Mouse (Mus musculus) CH12.LX (cell line): ENCODE data around the gene Dnase2a. TPM values are rescaled to one million over a fixed set of nuclear protein-coding genes. Genes with fewer than 3 reads are reported as not detected.

Experiments
- DNase-seq: peaks from one replicate; pipeline ENCODE4 v3.0.0-alpha.2; 2013; ENCODE audit errors: extremely low read depth
- H3K27ac ChIP-seq: 2 replicates; pipeline ENCODE4 v1.5.1; 2012; ENCODE audit warnings: low read depth, mild to moderate bottlenecking, control low read depth, moderate library complexity; ENCODE audit not compliant: insufficient read depth
- H3K27me3 ChIP-seq: replicated peaks from 2 replicates; pipeline ENCODE3; 2012; ENCODE audit warnings: inconsistent platforms
- H3K36me3 ChIP-seq, 2 experiments: replicated peaks in 1 of 2; 2 replicates each; pipeline versions ENCODE3 to v1.6.1; 2012; ENCODE audit warnings: inconsistent platforms in 1 of 2, low read length in 1 of 2, mild to moderate bottlenecking in 1 of 2, mixed read lengths in 1 of 2, moderate library complexity in 1 of 2; ENCODE audit not compliant: control insufficient read depth in 1 of 2, insufficient read depth in 1 of 2
- H3K4me1 ChIP-seq, 2 experiments: 2 replicates each; pipeline ENCODE4 v1.6.1; 2012; ENCODE audit warnings: inconsistent platforms in 1 of 2, moderate library complexity in 1 of 2; ENCODE audit not compliant: insufficient read depth in 2 of 2, control insufficient read depth in 1 of 2
- H3K4me2 ChIP-seq: 2 replicates; pipeline ENCODE4 v1.6.1; 2012; ENCODE audit warnings: low read depth, mild to moderate bottlenecking, control low read depth; ENCODE audit not compliant: poor library complexity, insufficient read depth, severe bottlenecking
- H3K4me3 ChIP-seq, 3 experiments: fragments of 150-350 bp in 1 of 3; sonication (generic) in 1 of 3; replicated peaks in 1 of 3; 2 replicates each; pipeline versions ENCODE3 to v1.5.1; 2011 to 2012; ENCODE audit warnings: low read depth in 2 of 3, low read length in 2 of 3, mild to moderate bottlenecking in 2 of 3, moderate library complexity in 2 of 3, control low read depth in 1 of 3, improper control_type of control experiment in 1 of 3, inconsistent platforms in 1 of 3, mixed read lengths in 1 of 3; ENCODE audit not compliant: poor library complexity in 1 of 3
- H3K79me2 ChIP-seq: replicated peaks from 2 replicates; pipeline ENCODE4 v1.6.1; 2012; ENCODE audit warnings: mild to moderate bottlenecking, moderate library complexity; ENCODE audit not compliant: control insufficient read depth, poor library complexity, insufficient read depth, severe bottlenecking; ENCODE audit errors: extremely low read depth
- H3K9ac ChIP-seq: 2 replicates; pipeline ENCODE4 v1.6.1; 2012; ENCODE audit warnings: low read depth, mild to moderate bottlenecking, control low read depth, moderate library complexity; ENCODE audit not compliant: insufficient read depth
- H3K9me3 ChIP-seq: replicated peaks from 2 replicates; pipeline ENCODE3; 2012; ENCODE audit warnings: low read length, inconsistent platforms, mixed read lengths
- CHD1 ChIP-seq: IDR thresholded peaks from 2 replicates; pipeline ENCODE4 v1.6.1; 2012; ENCODE audit warnings: low read depth, low read length, improper control_type of control experiment, inconsistent platforms
- CTCF ChIP-seq, 2 experiments: IDR thresholded peaks in 1 of 2; conservative IDR thresholded peaks in 1 of 2; 2 replicates each; pipeline ENCODE4 v1.5.1; 2011 to 2012; ENCODE audit warnings: low read depth in 2 of 2, low read length in 2 of 2, improper control_type of control experiment in 1 of 2, inconsistent platforms in 1 of 2, mild to moderate bottlenecking in 1 of 2, moderate library complexity in 1 of 2
- E2F4 ChIP-seq: IDR thresholded peaks from 2 replicates; pipeline ENCODE4 v1.6.1; 2011; ENCODE audit warnings: low read depth, low read length, improper control_type of control experiment; ENCODE audit not compliant: insufficient replicate concordance
- ETS1 ChIP-seq: conservative IDR thresholded peaks from 2 replicates; pipeline ENCODE4 v1.6.1; 2012; ENCODE audit warnings: low read depth, mild to moderate bottlenecking, inconsistent platforms, low read length, improper control_type of control experiment, moderate library complexity
- HCFC1 ChIP-seq: IDR thresholded peaks from 2 replicates; pipeline ENCODE4 v1.6.1; 2012; ENCODE audit warnings: low read depth, mild to moderate bottlenecking, inconsistent platforms, low read length, improper control_type of control experiment
- IRF4 ChIP-seq: IDR thresholded peaks from 2 replicates; pipeline ENCODE4 v1.6.1; 2014; ENCODE audit warnings: low read depth, mild to moderate bottlenecking, inconsistent platforms, low read length, improper control_type of control experiment
- JUND ChIP-seq: conservative IDR thresholded peaks from 2 replicates; pipeline ENCODE4 v1.6.1; 2011; ENCODE audit warnings: low read depth, low read length, improper control_type of control experiment
- KAT2A ChIP-seq: IDR thresholded peaks from 2 replicates; pipeline ENCODE4 v1.6.1; 2012; ENCODE audit warnings: low read length, improper control_type of control experiment, inconsistent platforms; ENCODE audit not compliant: insufficient replicate concordance
- MAFK ChIP-seq: IDR thresholded peaks from 2 replicates; pipeline ENCODE4 v1.6.1; 2011; ENCODE audit warnings: low read length, improper control_type of control experiment; ENCODE audit not compliant: insufficient replicate concordance
- MAX ChIP-seq: IDR thresholded peaks from 2 replicates; pipeline ENCODE4 v1.6.1; 2011; ENCODE audit warnings: low read length, improper control_type of control experiment
- MXI1 ChIP-seq: IDR thresholded peaks from 2 replicates; pipeline ENCODE4 v1.6.1; 2011; ENCODE audit warnings: mild to moderate bottlenecking, low read depth, low read length, improper control_type of control experiment
- NELFE ChIP-seq: IDR thresholded peaks from 2 replicates; pipeline ENCODE4 v1.6.1; 2011; ENCODE audit warnings: low read depth, low read length, improper control_type of control experiment
- POLR2A ChIP-seq: IDR thresholded peaks from 2 replicates; pipeline ENCODE4 v1.6.1; 2011; ENCODE audit warnings: low read depth, mild to moderate bottlenecking, improper control_type of control experiment, low read length
- POLR2AphosphoS2 ChIP-seq: IDR thresholded peaks from 2 replicates; pipeline ENCODE4 v1.6.1; 2011; ENCODE audit warnings: low read depth, low read length, improper control_type of control experiment
- SMC3 ChIP-seq: IDR thresholded peaks from 2 replicates; pipeline ENCODE4 v1.6.1; 2011; ENCODE audit warnings: low read depth, low read length, improper control_type of control experiment
- TCF12 ChIP-seq: IDR thresholded peaks from 2 replicates; pipeline ENCODE4 v1.6.1; 2014; ENCODE audit warnings: low read depth, mild to moderate bottlenecking, inconsistent platforms, low read length, improper control_type of control experiment
- UBTF ChIP-seq: IDR thresholded peaks from 2 replicates; pipeline ENCODE4 v1.6.1; 2012; ENCODE audit warnings: low read depth, mild to moderate bottlenecking, inconsistent platforms, low read length, improper control_type of control experiment, moderate library complexity
- USF1 ChIP-seq: IDR thresholded peaks from 2 replicates; pipeline ENCODE4 v1.6.1; 2014; ENCODE audit warnings: low read depth, mild to moderate bottlenecking, inconsistent platforms, low read length, improper control_type of control experiment
- USF2 ChIP-seq: conservative IDR thresholded peaks from 2 replicates; pipeline ENCODE4 v1.6.1; 2011; ENCODE audit warnings: low read depth, low read length, improper control_type of control experiment
- ZKSCAN1 ChIP-seq: IDR thresholded peaks from 2 replicates; pipeline ENCODE4 v1.6.1; 2012; ENCODE audit warnings: low read depth, inconsistent platforms, low read length, improper control_type of control experiment, borderline replicate concordance
- ZMIZ1 ChIP-seq: IDR thresholded peaks from 2 replicates; pipeline ENCODE4 v1.6.1; 2012; ENCODE audit warnings: low read depth, mild to moderate bottlenecking, inconsistent platforms, low read length, improper control_type of control experiment
- ZNF384 ChIP-seq: IDR thresholded peaks from 2 replicates; pipeline ENCODE4 v1.6.1; 2012; ENCODE audit warnings: low read depth, low read length, improper control_type of control experiment, inconsistent platforms
- dilution Hi-C: fragments of 300-500 bp; cut with MboI; formaldehyde crosslinking; loops from 2 replicates; pipeline ENCODE4 v1.14.3; 2020; ENCODE audit warnings: low sequenced_read_pairs; ENCODE audit not compliant: extremely low pct_unique_long_range_greater_than_20kb, extremely low pct_ligation_motif_present
- in situ Hi-C: fragments of 300-500 bp; cut with MboI; formaldehyde crosslinking; loops from 3 replicates; pipeline ENCODE4 v1.14.3; 2019; ENCODE audit warnings: low sequenced_read_pairs, low pct_ligation_motif_present, low pct_unique_long_range_greater_than_20kb, mixed read lengths
- polyA plus RNA-seq: library from polyadenylated mRNA; unstranded; fragments of >175 nt; gene quantifications from 2 replicates; pipeline ENCODE4 v1.2.1, GENCODE M21; 2012; ENCODE audit warnings: low read depth; ENCODE audit not compliant: insufficient read length
- total RNA-seq, 2 experiments: library from RNA; depleted of rRNA; stranded (reverse); fragments of 300-350 nt in 1 of 2; fragments of >200 nt in 1 of 2; gene quantifications; 2 replicates each; pipeline ENCODE4 v1.2.3; 2012 to 2014

Dnase2a gene
- total and polyA plus RNA-seq, 3 experiments, result 12.8 to 25.4 (median 15.0) TPM

DNA sequence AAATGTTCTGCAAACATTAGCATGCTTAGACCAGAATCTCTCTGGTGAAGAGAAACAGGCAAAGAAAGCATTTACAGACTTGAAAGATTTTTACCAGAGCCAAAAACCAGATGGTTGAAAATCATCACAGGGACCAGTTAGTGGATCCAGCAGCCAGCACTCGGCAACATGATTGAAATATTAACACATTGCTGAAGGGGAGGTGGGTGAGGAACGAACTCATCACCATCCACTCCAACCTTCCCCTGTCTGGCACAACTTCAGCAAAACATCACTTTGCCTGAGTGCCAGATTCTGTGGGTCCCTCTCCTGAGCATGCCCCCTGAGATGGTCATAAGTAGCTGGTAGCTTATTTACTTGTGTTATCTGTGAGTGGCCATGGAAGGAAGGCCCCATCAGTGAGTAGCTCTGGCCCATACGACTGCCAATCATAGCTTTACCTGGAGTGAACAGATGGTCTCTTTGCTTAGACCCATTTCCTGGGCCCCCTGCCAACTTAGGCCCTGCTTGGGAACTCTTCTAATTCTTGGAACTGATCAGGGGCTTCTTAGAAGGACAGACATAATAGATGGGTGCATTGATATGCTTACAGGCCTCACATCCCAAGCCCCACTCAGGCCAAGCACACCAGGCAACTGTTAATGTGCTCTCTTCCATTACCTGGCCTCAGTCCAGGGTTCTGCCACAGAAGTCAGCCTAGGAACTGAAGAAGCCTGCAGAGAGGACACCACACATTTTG lies 30.9 kb upstream of the Dnase2a start:
- H3K4me1 ChIP-seq, result no peaks in the 10 kb centered on the region
- H3K36me3 ChIP-seq, result peaks cover 3 to 25% of the 10 kb centered on the region in 2 experiments

DNA sequence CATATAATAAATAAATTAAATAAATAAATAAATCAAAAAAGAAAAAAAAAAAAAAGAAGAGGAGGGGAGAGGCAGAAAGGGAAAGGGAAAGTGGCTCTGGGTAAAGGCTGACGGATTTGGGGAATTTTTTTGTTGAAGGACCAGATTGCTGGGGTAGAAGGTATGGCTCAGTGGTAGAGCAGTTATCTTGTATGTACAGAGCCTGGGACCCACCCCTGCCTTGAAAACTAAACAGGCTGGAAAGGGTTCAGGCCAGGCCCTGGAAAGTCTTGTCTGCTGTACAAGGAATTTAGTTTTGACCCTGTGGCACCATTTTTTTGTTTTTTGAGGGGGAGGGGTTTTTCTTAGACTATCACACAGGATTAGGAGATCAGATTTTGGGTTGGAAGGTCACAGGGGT lies 29.4 kb upstream of the Dnase2a start:
- Histone ChIP-seq H3K79me2 (no peaks in the 10 kb centered on the region), H3K9ac (no peak overlapping the region), H3K4me1 (no peaks in the 10 kb centered on the region), H3K9me3 (no peaks in the 10 kb centered on the region), H3K36me3 (peaks cover 0 to 20% of the 10 kb centered on the region in 2 experiments), H3K4me3 (no peak overlapping the region), H3K4me2 (no peak overlapping the region), H3K27ac (no peak overlapping the region), H3K27me3 (no peaks in the 10 kb centered on the region)
- in situ Hi-C loops (no loop called here), dilution Hi-C loops (no loop called here)
- no peak for TF ChIP-seq ZNF384
- no peak for TF ChIP-seq MAX
- no peak for TF ChIP-seq MAFK
- TF ChIP-seq POLR2AphosphoS2, result no peak
- no peak for TF ChIP-seq SMC3
- TF ChIP-seq TCF12, result no peak
- TF ChIP-seq USF1, result no peak
- no peak for TF ChIP-seq POLR2A
- no peak for TF ChIP-seq E2F4
- no peak for TF ChIP-seq UBTF
- TF ChIP-seq CTCF (conservative IDR thresholded peaks at IDR 0.05 in 1 of 2, IDR thresholded peaks at IDR 0.05 in 1 of 2; ENCODE audit: low read depth in 2 of 2, low read length in 2 of 2), result no peak
- no peak for TF ChIP-seq ZKSCAN1
- no peak for TF ChIP-seq ETS1
- no peak for TF ChIP-seq HCFC1
- TF ChIP-seq CHD1, result no peak
- no peak for TF ChIP-seq MXI1
- no peak for TF ChIP-seq USF2
- TF ChIP-seq ZMIZ1, result no peak
- no peak for TF ChIP-seq JUND
- TF ChIP-seq NELFE, result no peak
- no peak for DNase-seq

More for the DNA sequence above, 30.9 kb upstream of the Dnase2a start:
- H3K27me3 ChIP-seq, result no peaks in the 10 kb centered on the region
- H3K4me3 ChIP-seq, result no peak overlapping the region
- no peak overlapping the region for H3K9ac ChIP-seq
- H3K9me3 ChIP-seq, result no peaks in the 10 kb centered on the region
- TF ChIP-seq IRF4 (no peak), TCF12 (no peak), MAFK (no peak), MXI1 (no peak), USF2 (no peak), JUND (no peak), ETS1 (no peak), HCFC1 (no peak), CHD1 (no peak), KAT2A (no peak)
- TF ChIP-seq, all 38 proteins: peak for 0
- H3K4me2 ChIP-seq, result no peak overlapping the region
- no peaks in the 10 kb centered on the region for H3K79me2 ChIP-seq
- no peak for DNase-seq
- in situ Hi-C loops (no loop called here), dilution Hi-C loops (no loop called here)
- H3K27ac ChIP-seq, result no peak overlapping the region
